Mouse (Mus musculus): ENCODE results near the gene Gm21411. TPM values are rescaled to one million over a fixed set of nuclear protein-coding genes. Genes with fewer than 3 reads are reported as not detected.
A peak's percentile ranks its signal among the peaks of the same experiment; 100 is the strongest.
"Not testable (repeated sequence)": the region's sequence is repeated elsewhere in the genome, so short reads cannot be mapped to it uniquely, and the experiment has no call there.

Gene Gm21411
- polyA plus RNA-seq (2016; fragmentation: Nextera tagmentation; extraction: Ambion mirVana): not detected in 2 replicates

DNA sequence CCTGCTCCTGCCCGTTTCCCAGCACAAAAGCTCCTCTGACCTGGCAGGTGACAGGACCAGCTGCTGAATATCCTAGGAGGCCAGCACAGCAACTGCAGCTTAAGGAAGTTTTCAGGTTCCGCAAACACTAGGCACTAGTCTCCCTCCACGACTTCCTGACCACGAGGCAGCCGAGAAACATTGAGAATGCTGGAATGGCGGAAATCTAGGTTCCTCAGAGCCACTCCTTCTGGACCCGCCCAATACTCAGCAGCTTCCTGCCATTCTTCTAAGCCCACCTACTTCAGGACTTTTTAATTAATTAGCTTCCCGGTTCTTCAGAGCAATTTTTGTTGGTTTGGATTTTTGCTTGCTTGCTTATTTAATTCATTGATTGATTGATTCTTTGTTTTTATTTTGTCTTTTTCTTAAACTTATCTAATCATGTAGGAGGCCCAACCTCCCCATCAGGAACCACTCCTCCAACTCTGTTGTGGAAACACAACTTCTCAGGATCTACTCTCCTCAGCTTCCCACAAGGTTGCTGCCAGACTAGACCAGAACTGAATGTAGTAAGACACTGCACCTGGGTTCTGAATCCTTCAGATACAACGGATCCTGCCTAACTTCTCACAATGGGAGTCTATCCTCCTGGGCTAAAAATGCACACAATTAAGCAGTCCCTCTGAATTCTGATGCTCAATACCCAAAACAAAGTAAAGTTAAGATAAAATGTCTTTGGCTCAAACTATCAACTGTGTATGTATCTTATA is at the start of gene Gm21411:
Gm21411 (minus strand) TSS at position 205 of the 752 bp plus-strand sequence.
- H3K4me2 ChIP-seq (replicated peaks); H3K9ac ChIP-seq; H3K36me3 ChIP-seq; H3K9me3 ChIP-seq; H3K27ac ChIP-seq; ATAC-seq (ENCODE audit: low FRiP score, low read depth); H3K27me3 ChIP-seq (replicated peaks); H3K4me1 ChIP-seq; H3K4me3 ChIP-seq: not testable (repeated sequence)
- 80% methylated on average over 9 of the region's 9 CpGs for WGBS

DNA sequence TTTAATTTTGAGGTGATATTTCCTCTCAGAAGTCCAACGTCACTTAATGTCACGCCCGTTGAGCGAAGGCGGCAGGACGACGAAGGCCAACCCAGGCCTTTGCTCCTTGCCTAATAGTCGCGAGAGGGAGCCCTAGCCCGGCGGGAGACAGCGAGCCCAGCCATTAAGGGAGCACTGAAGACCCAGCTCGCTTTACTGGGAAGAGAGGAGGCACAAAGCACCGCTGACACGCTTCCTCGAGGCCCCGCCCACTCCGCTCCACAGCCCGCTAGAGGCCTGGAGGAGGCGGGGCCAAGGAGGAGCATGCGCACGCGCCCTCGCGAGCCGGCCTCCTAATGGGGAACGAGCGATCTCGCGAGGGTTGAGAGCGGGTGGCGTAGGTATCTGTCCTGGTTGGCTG is 32.3 kb upstream of the Gm21411 start:
- H3K4me3 ChIP-seq; H3K4me1 ChIP-seq; H3K27ac ChIP-seq; H3K4me2 ChIP-seq (replicated peaks); H3K36me3 ChIP-seq; H3K9ac ChIP-seq; ATAC-seq (ENCODE audit: low FRiP score, low read depth); H3K9me3 ChIP-seq; H3K27me3 ChIP-seq (replicated peaks): not testable (repeated sequence)
- WGBS: 62% methylated on average over 32 of the region's 32 CpGs

DNA sequence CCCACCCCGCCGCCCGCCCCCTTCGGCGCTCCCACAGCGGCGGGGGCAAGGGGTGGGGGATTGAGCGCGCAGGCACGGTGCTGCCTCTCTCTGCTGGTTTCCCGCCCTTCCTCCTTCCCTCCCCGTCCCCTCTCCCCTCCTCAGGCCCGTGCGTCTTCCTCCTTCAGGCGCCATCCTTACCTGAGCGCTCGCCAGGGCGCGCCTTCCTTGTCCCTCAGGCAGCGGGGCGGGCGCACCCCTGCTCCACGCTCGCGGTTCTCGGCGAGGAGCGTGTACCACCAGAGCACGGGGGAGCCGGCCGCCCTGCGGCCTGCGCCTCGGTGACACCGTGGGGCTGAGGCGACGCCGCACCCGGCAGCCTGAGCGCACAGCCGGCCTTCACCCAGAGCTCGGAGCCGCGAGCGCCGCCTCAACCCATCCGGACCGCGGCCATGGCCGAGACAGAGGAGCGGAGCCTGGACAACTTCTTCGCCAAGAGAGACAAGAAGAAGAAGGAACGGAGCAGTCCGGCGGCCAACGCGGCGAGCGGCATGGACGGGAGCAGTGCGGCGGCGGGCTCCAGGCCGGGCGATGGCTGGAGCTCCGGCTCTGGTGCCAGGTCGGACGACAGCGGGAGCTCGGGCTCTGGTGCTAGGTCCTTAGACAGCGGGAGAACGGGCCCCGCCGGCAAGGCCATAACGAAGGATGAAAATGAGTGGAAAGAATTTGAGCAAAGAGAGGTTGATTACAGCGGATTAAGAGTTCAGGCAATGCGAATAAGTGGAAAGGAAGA is 23.1 kb upstream of the Gm21411 start:
- no peaks in the 10 kb centered on the region for H3K36me3 ChIP-seq
- H3K4me3 ChIP-seq: peak overlapping the region; percentile 35
- peaks cover 3% of the 10 kb centered on the region; the same call in 1 of the 2 replicates for H3K27me3 ChIP-seq (replicated peaks)
- peak overlapping the region; percentile 56 for H3K4me2 ChIP-seq (replicated peaks)
- peaks cover 23% of the 10 kb centered on the region for H3K9me3 ChIP-seq
- H3K27ac ChIP-seq: no peak overlapping the region
- ATAC-seq (ENCODE audit: low FRiP score, low read depth): peak; percentile 58
- no peaks in the 10 kb centered on the region for H3K4me1 ChIP-seq
- WGBS: 7% methylated on average over 76 of the region's 77 CpGs
- H3K9ac ChIP-seq: 0 out of 2 replicates have a peak overlapping the region, but pooled peaks have one; percentile 33

- WGBS: 85% methylated on average over 3 of the region's 3 CpGs
- ATAC-seq (ENCODE audit: low FRiP score, low read depth): no peak
- no peak overlapping the region for H3K4me2 ChIP-seq (replicated peaks)
These were observed 5.8 kb upstream of the Gm21411 start for GRCm38 (mm10) chr4:146915196-146915595.

GRCm38 (mm10) chr4:146908131-146908530 is 1.3 kb downstream of the Gm21411 start:
- H3K9ac ChIP-seq; H3K4me2 ChIP-seq (replicated peaks); H3K36me3 ChIP-seq; H3K4me3 ChIP-seq; H3K27me3 ChIP-seq (replicated peaks); H3K27ac ChIP-seq; H3K4me1 ChIP-seq; ATAC-seq (ENCODE audit: low FRiP score, low read depth); H3K9me3 ChIP-seq: not testable (repeated sequence)
- WGBS: 92% methylated on average over 1 of the region's 1 CpGs

More at GRCm38 (mm10) chr4:146915196-146915595, 5.8 kb upstream of the Gm21411 start:
- Histone ChIP-seq H3K36me3 (no peaks in the 10 kb centered on the region), H3K9ac (no peak overlapping the region), H3K4me3 (no peak overlapping the region), H3K9me3 (peaks cover 12% of the 10 kb centered on the region), H3K27ac (no peak overlapping the region), H3K27me3 (replicated peaks) (no peaks in the 10 kb centered on the region), H3K4me1 (no peaks in the 10 kb centered on the region)

DNA sequence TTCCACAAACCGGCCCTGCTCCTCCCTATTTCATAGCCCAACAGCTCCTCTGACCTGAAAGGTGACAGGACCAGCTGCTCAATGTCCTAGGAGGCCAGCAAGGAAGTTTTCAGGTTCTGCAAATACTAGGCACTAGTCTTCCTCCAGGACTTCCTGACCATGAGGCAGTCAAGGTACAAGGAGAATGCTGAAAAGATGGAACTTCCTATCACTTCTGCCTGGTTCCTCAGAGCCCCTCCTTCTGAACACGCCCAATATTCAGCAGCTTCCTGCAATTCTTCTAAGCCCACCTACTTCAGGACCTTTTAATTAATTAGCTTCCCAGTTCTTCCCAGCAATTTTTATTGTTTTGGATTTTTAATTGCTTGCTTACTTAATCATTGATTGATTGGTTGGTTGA is 4.6 kb downstream of the Gm21411 start:
- H3K4me1 ChIP-seq; H3K27me3 ChIP-seq (replicated peaks); H3K9me3 ChIP-seq; H3K4me2 ChIP-seq (replicated peaks); H3K9ac ChIP-seq; H3K36me3 ChIP-seq; H3K27ac ChIP-seq; H3K4me3 ChIP-seq; ATAC-seq (ENCODE audit: low FRiP score, low read depth): not testable (repeated sequence)
- WGBS: 81% methylated on average over 2 of the region's 2 CpGs

DNA sequence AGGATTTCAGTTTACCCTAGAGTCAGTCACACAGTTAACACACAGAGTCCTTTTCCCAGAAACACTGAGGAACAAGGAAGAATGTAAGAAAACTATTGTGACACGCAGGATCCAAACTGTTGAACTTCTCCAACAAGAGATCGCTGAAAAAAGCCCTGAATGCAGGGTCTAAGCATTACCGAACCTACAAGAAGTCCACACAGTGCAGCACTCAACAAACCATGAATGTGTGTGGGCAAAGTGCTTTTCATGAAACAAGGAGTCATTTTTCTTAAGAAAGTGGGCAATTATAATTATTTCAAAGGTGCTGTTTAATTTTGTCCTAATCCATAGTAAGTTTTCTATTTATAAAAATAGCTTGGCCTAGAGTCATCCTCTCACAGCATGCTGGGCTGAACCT is 6.3 kb downstream of the Gm21411 start:
- H3K4me1 ChIP-seq; H3K4me3 ChIP-seq; H3K9me3 ChIP-seq; ATAC-seq (ENCODE audit: low FRiP score, low read depth); H3K4me2 ChIP-seq (replicated peaks); H3K27me3 ChIP-seq (replicated peaks); H3K36me3 ChIP-seq; H3K27ac ChIP-seq; H3K9ac ChIP-seq: not testable (repeated sequence)
- WGBS: 57% methylated on average over 3 of the region's 3 CpGs

Other genes starting within 250 kb of the Gm21411 start
- gene Zfp989, start 62.4 kb upstream of the Gm21411 start, polyA plus RNA-seq (2016; fragmentation: Nextera tagmentation; extraction: Ambion mirVana): 0.13 and 0.15 TPM in 2 replicates
- not detected in 2 replicates for gene Rex2, start 112.3 kb upstream of the Gm21411 start, polyA plus RNA-seq (2016; fragmentation: Nextera tagmentation; extraction: Ambion mirVana)
- gene Zfp991, start 222.4 kb upstream of the Gm21411 start, polyA plus RNA-seq (2016; fragmentation: Nextera tagmentation; extraction: Ambion mirVana): 4.1 and 5.6 TPM in 2 replicates